Mouse (Mus musculus) forebrain, embryonic 15.5 days (tissue): ENCODE measurements around the gene Plxdc2. TPM values are rescaled to one million over a fixed set of nuclear protein-coding genes. Genes with fewer than 3 reads are reported as not detected.

ENCODE experiments used
- ATAC-seq: fragments of 200-750 bp; cut with Nextera tagmentation; replicated peaks from 2 replicates; pipeline ENCODE4 v1.8.0; 2017; ENCODE audit warnings: mild to moderate bottlenecking, moderate TSS enrichment, moderate library complexity
- H3K27ac ChIP-seq: fragments of 300-500 bp; sonication (generic); replicated peaks from 2 replicates; pipeline ENCODE4 v1.5.1; 2015; ENCODE audit warnings: mild to moderate bottlenecking, inconsistent platforms
- H3K27me3 ChIP-seq: fragments of 300-500 bp; sonication (generic); 2 replicates; pipeline ENCODE4 v1.6.1; 2015; ENCODE audit warnings: inconsistent platforms
- H3K36me3 ChIP-seq: fragments of 300-500 bp; sonication (generic); 2 replicates; pipeline ENCODE4 v1.6.1; 2015; ENCODE audit warnings: mild to moderate bottlenecking, inconsistent platforms
- H3K4me1 ChIP-seq: fragments of 300-500 bp; sonication (generic); 2 replicates; pipeline ENCODE4 v1.6.1; 2015; ENCODE audit warnings: inconsistent platforms
- H3K4me2 ChIP-seq: fragments of 300-500 bp; sonication (generic); replicated peaks from 2 replicates; pipeline ENCODE4 v1.6.1; 2015; ENCODE audit warnings: mild to moderate bottlenecking, inconsistent platforms
- H3K4me3 ChIP-seq: fragments of 300-500 bp; sonication (generic); 2 replicates; pipeline ENCODE4 v1.5.1; 2015; ENCODE audit warnings: mild to moderate bottlenecking, inconsistent platforms
- H3K9ac ChIP-seq: fragments of 300-500 bp; sonication (generic); replicated peaks from 2 replicates; pipeline ENCODE4 v1.6.1; 2015; ENCODE audit warnings: mild to moderate bottlenecking, inconsistent platforms
- H3K9me3 ChIP-seq: fragments of 300-500 bp; sonication (generic); 2 replicates; pipeline ENCODE4 v1.6.1; 2016; ENCODE audit warnings: inconsistent platforms
- polyA plus RNA-seq: library from polyadenylated mRNA; unstranded; fragments of >200 nt; fragmentation: Nextera tagmentation; extraction: Ambion mirVana; gene quantifications from 2 replicates; pipeline ENCODE4 v1.2.1, GENCODE M21; 2015

Gene Plxdc2
- polyA plus RNA-seq, 1 experiment from 2014 or later = 12.8 TPM

- H3K9me3 ChIP-seq = no peaks in the 10 kb centered on the region
- no peak overlapping the region for H3K4me2 ChIP-seq
- no peak overlapping the region for H3K9ac ChIP-seq
- ATAC-seq = peak; percentile 70
- no peaks in the 10 kb centered on the region for H3K27me3 ChIP-seq
- H3K36me3 ChIP-seq = no peaks in the 10 kb centered on the region
- H3K27ac ChIP-seq = no peak overlapping the region
- H3K4me1 ChIP-seq = no peaks in the 10 kb centered on the region
- H3K4me3 ChIP-seq = no peak overlapping the region
Observed at GRCm38 (mm10) chr2:16795283-16795682, 439.2 kb downstream of the Plxdc2 start.
